Mouse (Mus musculus): ENCODE data around the gene Zhx3.

Zhx3 gene

DNA sequence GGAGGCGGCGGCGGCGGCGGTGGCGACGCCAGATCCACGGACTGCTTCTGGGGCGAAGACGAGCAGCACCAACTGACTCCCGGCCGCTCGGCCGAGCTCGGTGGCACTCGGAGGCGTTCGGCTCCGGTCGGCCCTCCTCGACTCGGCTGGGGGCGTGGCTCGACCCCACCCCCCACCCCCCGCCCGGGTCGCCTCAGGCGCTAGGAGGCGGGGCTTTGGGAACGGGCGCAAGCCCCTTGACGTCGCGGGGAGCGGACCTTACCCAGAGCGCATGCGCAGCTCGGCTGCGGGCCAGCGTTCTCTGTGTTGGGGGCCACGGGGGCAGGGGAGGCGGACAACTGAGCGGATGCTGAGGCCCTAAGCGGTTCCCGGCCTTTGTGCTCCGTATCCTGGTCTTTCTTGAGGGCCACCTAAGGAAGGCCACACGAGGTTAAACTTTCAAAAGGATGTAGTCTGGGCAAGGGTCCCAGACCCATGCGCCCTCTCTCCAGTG, at the start of gene Zhx3:
Gene Zhx3, minus strand, starts transcription at position 109 of the 493 bp plus-strand sequence.
- peak; percentile 76 to 90 for DNase-seq (ENCODE audit: low spot score in 2 of 2)

DNA sequence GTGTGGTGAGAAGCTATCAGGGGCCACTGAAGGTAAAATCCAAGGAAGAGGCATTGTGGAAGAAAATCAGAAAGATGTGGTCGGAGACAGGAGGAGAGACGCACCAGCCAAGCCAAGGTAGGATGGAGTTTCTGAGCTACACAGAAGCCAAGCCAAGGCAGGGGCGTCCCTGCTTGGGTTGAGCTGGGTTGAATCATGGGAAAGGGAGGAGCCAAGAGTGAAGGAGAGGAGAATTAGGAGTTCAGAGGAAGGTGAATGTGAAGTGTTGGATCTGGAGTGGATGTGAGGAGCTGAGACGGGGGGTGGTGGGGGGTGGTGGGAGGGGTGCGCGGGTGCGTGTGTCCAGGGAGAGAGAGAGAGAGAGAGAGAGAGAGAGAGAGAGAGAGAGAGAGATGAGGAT, 48.5 kb upstream of the Zhx3 start:
- DNase-seq (ENCODE audit: low spot score in 2 of 2), result no peak

DNA sequence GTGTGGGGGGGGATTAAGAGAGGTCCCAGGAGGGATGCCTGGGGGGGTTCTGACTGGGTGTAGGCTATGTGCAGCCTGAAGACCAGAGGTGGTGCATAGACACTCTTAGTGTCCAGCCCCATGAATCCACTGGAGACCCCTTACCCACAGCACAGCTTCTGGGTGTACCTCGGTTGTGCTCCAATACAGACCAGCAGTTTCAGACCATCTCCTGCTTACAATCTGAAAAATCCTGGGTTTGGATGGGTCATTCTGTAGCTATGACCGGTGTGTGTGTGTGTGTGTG, 46.1 kb upstream of the Zhx3 start:
- no peak for DNase-seq (ENCODE audit: low spot score in 2 of 2)

DNA sequence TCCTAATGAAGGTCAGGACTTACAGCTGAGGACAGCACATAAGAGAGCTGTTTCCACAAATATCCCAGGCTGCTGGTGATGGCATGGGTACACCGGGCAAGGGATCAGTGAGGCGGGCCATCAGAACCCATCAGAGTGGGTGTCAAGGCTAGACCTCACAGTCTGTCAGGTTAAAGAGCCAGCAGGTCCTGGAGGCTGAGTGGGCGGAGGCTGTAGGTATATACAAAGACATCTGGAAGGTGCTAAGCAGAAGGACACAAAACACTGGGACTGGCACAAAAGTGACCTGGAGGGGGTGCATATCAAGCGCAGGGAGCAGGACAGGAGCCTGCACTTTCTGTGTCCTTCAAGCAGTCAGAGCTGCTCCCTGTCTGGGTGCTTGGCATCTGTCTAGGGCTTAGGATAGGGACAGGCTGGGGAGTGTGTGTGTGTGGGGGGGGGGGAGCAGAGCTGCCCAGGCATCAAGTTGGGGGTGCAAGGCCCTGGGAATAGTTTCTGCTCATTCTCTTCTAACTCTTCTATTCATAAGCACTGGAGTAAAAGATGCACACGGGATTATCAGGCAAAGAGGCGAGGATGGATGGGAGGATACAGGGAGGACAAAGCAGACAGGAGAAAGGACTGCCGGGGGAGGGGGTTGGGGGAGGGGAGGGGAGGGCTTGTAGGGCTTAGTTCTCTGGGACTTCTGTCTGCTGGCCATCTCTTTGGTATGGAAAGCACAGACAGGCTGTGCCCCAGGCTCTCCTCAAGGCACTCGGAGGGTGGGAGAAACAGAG, 45.5 kb upstream of the Zhx3 start:
- DNase-seq (ENCODE audit: low spot score in 2 of 2), result no peak

DNA sequence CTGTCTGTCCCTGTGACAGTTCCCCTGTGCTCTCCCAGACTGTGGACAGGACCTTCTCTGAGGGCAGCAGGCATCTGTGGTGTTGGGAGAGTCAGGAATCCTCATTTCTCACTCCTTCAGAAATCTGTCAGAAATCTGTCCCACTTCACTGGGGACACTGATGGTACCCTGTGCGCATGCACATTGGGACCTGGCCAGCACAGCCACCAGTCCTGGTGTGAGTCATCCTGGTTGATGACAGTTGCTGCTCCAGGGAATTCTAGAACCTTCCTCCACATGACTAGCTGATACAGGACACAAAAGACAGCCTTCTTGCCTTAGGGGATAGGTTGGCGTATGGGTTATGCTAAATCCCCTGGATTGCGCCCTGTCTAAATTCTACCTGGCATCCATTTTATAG, 44.5 kb upstream of the Zhx3 start:
- no peak for DNase-seq (ENCODE audit: low spot score in 2 of 2)

DNA sequence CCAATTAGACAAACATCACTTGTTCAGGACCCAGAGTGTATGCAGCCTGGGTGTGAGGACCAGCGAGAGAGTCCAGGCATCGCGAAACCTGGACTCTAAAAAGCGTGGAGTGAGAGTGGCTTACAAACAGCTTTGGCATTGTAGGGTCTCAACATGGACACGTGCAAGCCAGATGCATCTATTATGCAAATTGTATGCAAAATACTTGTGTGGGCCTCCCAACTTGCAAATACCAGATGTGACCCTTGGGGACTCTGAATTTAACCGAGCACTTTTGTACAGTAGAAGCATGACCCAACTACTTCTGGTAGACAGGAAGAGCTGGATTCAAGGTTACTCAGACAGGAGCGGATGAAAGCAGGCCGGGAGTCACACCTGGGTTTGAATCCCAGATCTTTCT, 43.9 kb upstream of the Zhx3 start:
- DNase-seq (ENCODE audit: low spot score in 2 of 2), result no peak

DNA sequence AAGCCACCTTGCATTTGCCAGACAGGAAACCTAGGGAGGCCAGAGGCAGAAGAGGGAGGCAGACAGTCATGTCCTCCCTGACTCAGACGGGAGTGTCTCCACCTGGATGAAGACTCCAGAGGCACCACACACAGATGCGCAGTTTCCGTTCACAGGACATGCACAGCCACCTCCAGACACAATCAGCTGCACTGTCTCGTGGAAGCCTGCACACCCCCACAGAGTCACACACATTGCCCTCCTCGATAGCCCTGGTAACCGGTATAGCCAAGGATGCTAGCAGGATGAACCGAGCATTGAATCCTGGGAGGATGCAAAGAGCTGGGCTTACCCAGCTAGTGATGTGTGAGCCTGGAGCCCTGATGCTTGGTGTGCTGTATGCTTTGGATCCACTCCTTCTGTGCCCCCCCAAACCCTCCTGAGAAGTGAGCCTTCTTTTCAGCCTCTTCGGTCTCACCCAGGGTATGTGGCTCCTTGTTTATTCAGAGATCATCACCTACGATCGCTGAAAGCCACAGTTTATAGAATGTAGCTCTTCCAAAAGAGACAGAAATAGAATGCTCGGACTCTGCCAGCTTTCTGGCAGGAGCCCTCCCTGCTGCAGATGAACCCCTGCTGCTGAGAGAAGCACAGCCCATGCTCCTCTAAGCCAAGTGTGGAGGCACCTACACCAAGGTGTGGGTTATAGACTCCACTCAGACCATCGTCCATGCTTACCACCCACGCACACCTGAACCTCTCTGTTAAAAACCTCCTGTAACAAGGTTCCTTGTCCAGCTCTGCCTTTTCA, 43.2 kb upstream of the Zhx3 start:
- DNase-seq (ENCODE audit: low spot score in 2 of 2), result no peak

DNA sequence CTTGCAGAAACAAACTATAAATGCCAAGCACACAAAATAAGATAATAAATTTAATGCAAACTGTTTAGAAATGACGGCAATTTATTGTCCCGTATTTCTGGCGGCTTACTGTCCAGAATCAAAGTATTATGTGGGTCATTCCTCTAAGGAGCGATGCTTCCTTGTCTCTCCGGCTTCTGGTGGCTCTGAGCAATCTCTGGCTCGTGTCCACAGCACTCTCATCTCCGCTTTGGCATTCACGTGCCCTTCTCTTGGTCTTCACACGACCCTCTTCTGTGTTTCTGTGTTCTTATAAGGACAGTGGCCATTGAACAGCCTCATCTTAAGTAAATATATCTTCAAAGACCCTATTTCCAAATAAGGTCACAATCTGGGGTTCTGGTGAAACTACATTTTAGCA, 41.9 kb upstream of the Zhx3 start:
- DNase-seq (ENCODE audit: low spot score in 2 of 2), result no peak

DNA sequence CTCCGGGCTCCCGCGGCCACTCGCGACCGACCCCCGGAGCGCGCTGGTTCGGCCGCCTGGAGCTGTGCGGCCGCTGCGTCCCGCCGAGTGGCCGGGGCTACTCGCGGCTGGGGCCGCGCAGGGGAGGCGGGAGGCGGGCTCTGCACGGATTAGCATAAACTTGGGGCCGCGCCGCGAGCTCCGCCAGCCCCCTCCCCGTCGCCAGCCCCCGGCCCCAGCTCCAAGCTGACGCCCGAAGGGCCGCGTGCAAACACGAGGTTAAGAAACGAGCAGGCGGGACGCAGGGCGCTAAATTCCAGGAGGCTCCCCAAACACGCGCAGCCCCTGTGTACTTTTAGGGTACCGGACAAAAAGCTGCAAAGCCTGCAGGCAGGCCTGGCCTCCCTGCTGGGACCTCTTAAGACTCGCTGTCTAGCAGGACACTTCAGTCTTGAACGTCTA, 39.5 kb upstream of the Zhx3 start, which contains the start of gene Emilin3:
Gene Emilin3, minus strand, starts transcription at position 98 of the 441 bp plus-strand sequence.
- DNase-seq (ENCODE audit: low spot score in 2 of 2), result no peak

DNA sequence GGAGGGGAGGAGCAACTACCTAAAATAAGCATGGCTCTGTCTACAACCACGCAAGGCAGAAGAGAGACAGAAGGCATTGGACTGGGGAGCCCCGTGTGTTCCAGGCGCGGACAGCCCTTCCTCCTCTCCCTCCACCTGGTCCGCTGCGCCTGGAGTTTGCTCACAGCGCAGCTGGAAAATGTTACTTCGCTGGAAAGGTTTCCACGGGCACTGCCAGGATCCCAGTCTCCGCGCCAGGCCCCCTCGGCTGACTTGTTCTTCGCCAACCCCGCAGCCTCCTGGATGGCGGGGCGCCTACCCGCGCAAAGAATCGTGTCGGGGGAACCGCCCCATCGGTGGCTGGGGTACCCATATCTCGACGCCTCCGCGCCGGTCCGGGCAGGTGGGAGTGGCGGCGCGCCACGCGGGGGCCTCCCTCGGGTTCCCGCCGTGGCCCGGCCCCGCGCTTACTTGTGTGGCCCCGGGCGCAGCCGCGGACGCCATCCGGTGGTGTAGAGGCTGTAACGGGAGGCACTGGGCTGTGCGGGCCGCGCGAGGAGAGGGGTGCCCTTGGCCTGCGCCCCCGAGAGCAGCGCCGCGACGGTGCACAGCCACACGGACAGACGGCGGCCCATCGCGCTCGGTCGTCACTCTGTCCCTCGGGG, 38.9 kb upstream of the Zhx3 start:
- no peak for DNase-seq (ENCODE audit: low spot score in 2 of 2)

DNA sequence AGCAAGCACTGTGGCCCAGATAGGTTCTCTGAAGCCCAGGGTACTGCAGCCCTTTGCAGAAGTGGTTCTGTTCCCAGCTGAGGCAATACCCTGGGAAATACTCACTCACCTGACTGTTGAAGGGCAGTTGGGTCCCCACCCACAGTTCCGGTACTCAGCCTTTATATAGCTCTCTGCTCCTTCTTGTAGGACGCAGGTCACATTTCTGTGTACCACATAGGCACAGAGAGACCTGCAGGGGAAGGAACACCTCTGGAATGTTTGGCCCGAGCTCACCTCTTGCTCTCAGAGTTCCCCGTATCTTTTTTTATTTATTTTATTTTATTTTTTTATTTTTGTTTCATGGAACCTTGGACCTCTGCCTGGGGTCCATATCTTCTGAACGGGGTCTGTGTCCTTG, 37.8 kb upstream of the Zhx3 start:
- no peak for DNase-seq (ENCODE audit: low spot score in 2 of 2)

DNA sequence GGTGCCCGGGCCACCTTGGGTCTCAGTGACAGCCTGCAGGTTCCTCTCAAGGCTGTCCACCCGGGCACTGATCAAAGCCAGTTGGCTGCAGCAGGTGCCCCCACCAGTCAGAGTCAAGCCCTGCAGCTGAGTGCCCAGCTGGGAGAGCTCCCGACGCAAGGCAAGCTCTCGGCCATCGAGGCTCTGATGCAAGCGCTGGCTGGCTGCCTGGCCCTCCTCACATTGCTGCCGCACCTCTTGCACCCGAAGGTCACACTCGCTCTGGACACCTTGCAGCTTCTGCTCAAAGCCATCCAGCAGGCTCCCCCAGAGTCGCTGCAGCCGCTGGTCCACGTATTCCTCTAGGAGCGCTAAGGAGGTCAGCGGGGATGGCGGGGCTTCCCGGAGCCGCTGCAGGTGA, 35.8 kb upstream of the Zhx3 start:
- no peak for DNase-seq (ENCODE audit: low spot score in 2 of 2)

DNA sequence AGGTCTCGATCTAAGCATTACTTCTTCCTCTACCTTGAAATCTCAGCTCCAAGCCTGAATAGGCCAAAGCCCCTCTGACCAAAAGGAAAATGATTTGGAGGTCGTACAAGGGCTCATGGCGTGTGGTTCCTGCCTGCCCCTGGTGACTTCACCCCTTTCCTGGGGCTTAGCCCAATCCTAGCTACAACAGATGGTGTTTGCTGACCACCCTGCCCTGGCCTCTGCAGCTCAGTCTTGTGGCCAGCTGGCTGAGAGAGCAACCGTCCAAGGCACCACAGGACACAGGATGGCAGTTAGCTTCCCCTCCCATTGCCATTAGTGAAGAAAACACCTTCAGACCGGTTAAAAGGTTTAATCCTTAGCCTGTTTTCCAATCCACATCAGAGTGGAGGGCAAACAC, 33.3 kb upstream of the Zhx3 start:
- DNase-seq (ENCODE audit: low spot score in 2 of 2), result no peak

DNA sequence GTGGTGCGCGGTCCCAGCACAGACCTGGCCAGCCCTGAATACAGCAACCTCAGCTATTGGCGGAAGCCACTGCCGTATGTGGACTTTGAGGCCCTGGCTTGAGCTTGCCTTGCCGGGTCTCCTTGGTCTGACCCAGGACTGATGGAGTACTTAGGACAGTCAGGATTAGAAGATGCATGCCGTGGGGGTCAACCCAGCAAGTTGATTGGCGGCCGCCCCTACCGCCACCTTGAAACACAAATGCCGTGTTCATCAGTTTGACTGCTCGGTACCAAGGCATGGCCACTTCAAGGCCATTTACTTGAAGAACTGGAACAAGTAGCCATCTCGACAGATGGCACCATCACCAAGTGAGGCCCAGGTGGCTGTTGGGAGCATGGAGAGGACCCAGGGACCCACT, 32.5 kb upstream of the Zhx3 start:
- no peak for DNase-seq (ENCODE audit: low spot score in 2 of 2)

DNA sequence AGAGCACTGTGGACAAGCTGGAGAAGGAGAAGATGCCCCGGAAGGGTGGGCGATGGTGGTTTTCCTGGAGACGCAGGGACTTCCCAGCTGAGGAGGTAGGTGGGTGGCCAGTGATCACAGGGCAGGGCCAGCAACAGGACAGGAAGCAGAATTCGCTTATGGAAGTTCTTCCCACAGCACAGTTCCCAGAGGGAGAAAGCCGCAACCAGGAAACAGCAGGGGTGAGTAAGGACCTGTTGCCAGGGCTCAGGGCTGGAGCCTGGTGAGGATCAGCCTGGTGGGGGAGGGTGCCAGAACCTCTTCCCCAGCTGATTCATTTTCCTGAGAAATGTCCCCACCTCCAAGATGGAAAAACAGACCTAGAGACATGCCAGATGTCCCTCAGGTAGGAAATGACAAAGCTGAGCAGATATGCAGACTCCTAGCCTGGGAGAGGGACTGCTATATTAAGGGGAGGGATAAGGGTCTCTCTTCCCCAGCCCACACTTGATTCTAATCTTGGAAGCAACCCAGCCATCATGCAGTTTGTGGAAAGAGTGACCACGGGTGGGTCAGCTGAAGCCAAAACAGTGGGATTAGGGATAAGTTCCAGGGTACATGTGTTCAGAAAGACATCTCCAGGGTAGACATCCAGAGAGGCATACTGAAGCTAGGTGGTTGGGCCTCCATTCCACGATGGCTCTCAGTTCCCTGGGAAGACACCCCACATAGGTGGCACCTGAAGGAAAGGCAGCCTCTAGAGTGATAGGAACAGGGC, 29.0 kb upstream of the Zhx3 start:
- no peak for DNase-seq (ENCODE audit: low spot score in 2 of 2)

DNA sequence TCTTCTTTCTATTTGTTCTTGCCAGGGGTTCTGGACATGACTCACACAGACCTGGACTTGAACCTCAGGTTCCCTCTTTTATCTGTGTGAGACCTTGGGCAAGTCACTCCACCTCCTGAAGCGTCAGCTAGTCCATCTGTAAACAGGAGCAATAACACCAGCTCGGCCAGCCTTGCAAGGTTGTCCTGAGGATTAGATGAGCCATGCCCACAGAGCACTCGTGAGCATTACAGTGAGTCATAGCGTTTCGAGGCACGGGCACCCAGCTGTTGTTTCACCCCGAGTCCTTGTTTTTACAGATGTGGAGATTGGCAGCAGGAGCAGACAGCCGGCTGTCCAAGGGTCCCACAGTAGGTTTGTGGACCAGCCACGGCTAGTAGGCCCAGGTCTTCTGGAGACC, 18.9 kb upstream of the Zhx3 start:
- DNase-seq (ENCODE audit: low spot score in 2 of 2), result peak in 1 of 2 experiments; percentile 44

DNA sequence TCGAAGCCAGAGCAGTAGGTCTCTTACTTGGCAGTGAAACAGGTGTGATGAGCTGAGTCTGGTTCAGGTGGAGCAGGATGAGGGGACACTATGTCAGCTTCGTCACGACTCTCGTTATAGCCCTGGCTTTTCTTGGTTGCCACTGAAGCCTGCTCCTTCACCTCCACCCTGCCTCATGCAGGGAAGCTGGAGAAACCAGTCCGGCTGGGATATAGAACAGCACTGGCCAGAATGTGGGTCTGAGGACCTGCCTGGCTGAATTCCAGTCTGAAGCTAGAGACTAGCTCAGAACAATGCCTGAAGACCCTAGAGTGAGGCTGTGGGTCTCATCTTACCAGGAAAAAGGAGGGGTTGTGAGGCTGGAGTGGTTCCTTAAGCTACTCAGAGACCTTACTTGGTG, 18.2 kb upstream of the Zhx3 start:
- peak; percentile 30 to 38 for DNase-seq (ENCODE audit: low spot score in 2 of 2)

DNA sequence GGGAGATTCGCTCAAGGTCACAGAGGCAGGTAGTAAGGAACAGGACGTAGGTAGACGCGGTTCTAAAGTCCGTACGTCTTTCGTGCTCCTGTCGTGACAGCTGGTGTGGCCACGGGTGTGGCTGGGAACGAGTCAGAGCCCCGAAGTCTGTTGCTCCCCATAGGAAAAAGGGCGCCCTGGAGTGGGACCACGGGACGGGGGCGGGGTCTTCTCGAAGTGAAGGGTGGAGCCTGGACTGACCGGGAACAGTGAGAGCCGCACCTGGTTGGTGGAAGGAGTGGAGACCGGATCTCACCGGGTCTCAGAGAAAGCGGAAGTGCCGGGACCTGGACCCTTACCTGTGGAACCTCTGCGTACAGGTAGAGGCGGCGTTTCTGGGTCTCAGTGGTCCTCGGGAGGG, 15.1 kb upstream of the Zhx3 start:
- DNase-seq (ENCODE audit: low spot score in 2 of 2), result peak; percentile 64 to 69

DNA sequence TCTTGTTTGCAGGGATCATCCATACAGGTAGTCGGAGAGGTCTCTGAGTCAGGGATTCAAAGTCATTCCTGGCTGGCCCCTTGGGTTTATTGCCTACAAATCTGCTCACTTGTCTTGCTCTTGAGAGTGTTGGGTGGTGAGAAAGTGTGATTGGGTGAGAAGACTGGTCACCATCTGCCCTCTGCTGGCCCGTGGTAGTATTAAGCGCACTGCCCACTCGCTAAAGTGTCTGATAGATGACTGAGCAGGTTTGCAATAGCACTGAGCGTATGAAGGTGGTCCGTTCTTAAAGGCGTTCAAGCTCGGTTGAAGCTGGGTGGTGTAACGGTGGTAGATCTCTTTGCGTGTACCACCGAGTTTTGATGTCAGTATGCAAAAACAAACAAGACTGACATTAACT, 14.5 kb upstream of the Zhx3 start:
- peak; percentile 75 to 86 for DNase-seq (ENCODE audit: low spot score in 2 of 2)

DNA sequence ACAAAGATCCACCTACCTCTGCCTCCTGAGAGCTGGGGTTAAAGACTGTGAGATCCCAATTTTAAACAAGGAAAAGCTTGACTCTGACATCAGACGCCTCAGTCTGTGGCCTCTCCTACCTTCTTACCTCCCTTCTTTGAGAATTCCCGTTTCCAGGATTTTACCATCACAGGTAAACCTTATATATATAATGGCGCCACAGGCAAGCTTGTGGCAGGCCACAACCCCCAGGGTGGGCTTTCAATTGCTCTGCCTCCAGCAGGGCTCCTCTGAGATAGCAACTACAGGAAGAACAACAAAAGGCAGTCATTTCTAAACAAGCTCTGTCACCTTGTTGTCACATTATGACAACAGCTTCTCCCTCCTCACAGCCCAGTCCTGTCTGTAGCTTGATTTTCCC, 13.4 kb upstream of the Zhx3 start:
- no peak for DNase-seq (ENCODE audit: low spot score in 2 of 2)

DNA sequence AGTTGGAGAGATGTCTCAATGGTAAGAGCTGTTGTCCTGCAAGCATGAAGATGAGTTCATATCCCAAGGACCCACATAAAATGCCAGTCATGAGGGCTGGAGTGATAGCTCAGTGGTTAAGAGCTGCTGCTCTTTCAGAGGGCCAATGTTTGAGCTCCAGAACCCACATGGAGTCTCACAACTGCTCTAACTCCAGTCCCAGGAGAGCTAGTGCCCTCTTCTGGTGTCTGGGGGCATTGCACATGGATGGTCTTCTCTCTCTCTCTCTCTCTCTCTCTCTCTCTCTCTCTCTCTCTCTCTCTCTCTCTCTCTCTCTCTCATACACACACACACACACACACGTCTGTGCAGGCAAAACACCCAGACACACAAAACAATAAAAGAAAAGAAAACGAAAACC, 12.0 kb upstream of the Zhx3 start:
- peak in 1 of 2 experiments; percentile 48 for DNase-seq (ENCODE audit: low spot score in 2 of 2)

DNA sequence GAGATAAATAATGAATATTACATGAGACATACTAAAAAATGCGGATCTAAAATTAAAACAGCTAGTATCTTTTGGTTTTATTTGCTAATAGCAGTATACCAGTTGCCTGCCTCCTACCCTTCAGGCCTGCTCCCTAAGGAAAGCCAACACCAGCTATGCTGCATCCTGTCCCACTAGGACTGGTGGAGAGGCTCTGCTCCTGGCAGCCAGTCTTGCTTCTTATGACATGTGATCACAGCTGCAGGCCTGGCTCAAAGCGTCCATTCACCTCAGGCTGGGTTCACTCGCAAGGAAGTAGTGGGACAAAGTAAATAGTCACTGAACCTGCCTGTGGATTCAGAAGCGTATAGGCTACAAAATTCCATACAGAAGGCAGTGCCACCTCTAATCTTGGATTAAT, 11.1 kb upstream of the Zhx3 start:
- peak in 1 of 2 experiments; percentile 65 for DNase-seq (ENCODE audit: low spot score in 2 of 2)

Measured in urinary bladder, postnatal 36 days (tissue).